Mouse (Mus musculus) thymus, postnatal 10 days (tissue): Measurements from ENCODE around the gene Exoc6.
A peak's percentile ranks its signal among the peaks of the same experiment; 100 is the strongest.
"Not testable (repeated sequence)": the region's sequence is repeated elsewhere in the genome, so short reads cannot be mapped to it uniquely, and the experiment has no call there.

Experiments
- DNase-seq, 2 experiments: peaks; one replicate each; pipeline ENCODE4 v3.0.0; 2021; ENCODE audit warnings: low spot score in 2 of 2

Exoc6 gene

GRCm38 (mm10) chr19:37537717-37538116 lies 12.5 kb upstream of the Exoc6 start:
- no peak for DNase-seq

- no peak for DNase-seq
Measured at GRCm38 (mm10) chr19:37540201-37540600, 10.0 kb upstream of the Exoc6 start.

- no peak for DNase-seq
Measured at GRCm38 (mm10) chr19:37543537-37544326, 6.5 kb upstream of the Exoc6 start.

GRCm38 (mm10) chr19:37544476-37544875 lies 5.7 kb upstream of the Exoc6 start:
- DNase-seq = no peak

GRCm38 (mm10) chr19:37545231-37545630 lies 5.0 kb upstream of the Exoc6 start:
- no peak for DNase-seq

GRCm38 (mm10) chr19:37545725-37546124 lies 4.5 kb upstream of the Exoc6 start:
- no peak for DNase-seq

GRCm38 (mm10) chr19:37546776-37547175 lies 3.4 kb upstream of the Exoc6 start:
- no peak for DNase-seq

GRCm38 (mm10) chr19:37551040-37551566 lies 885 bp downstream of the Exoc6 start:
- DNase-seq = no peak

GRCm38 (mm10) chr19:37553376-37554265 lies 3.4 kb downstream of the Exoc6 start:
- DNase-seq = no peak

GRCm38 (mm10) chr19:37554266-37554650 lies 4.0 kb downstream of the Exoc6 start:
- DNase-seq = not testable (repeated sequence)

GRCm38 (mm10) chr19:37555863-37556566 lies 5.8 kb downstream of the Exoc6 start:
- DNase-seq = no peak

- DNase-seq = no peak
Measured at GRCm38 (mm10) chr19:37557898-37558297, 7.7 kb downstream of the Exoc6 start.

- peak; percentile 58 to 69 for DNase-seq
Measured at GRCm38 (mm10) chr19:37559286-37560079, 9.3 kb downstream of the Exoc6 start.

GRCm38 (mm10) chr19:37560080-37560427 lies 9.8 kb downstream of the Exoc6 start:
- no peak for DNase-seq

GRCm38 (mm10) chr19:37561106-37561892 lies 11.1 kb downstream of the Exoc6 start:
- DNase-seq = no peak

- DNase-seq = peak in 1 of 2 experiments; percentile 69
Measured at GRCm38 (mm10) chr19:37563763-37564162, 13.5 kb downstream of the Exoc6 start.

- DNase-seq = no peak
Measured at GRCm38 (mm10) chr19:37565806-37566205, 15.6 kb downstream of the Exoc6 start.

GRCm38 (mm10) chr19:37569186-37569754 lies 19.1 kb downstream of the Exoc6 start:
- DNase-seq = no peak

- DNase-seq = no peak
Measured at GRCm38 (mm10) chr19:37570966-37571718, 20.9 kb downstream of the Exoc6 start.
